Mouse (Mus musculus) adrenal gland, postnatal 25 days (tissue): ENCODE data around the gene Evi2b. TPM values are rescaled to one million over a fixed set of nuclear protein-coding genes. Genes with fewer than 3 reads are reported as not detected.

Source experiments
- DNase-seq: peaks from one replicate; pipeline ENCODE4 v3.0.0; 2021; ENCODE audit warnings: mixed read lengths
- long read RNA-seq: library from polyadenylated mRNA; stranded (forward); transcript quantifications from one replicate; pipeline ENCODE4 v2.0.0, GENCODE M21; 2021
- total RNA-seq: library from RNA; stranded (reverse); gene quantifications from 2 replicates; pipeline ENCODE4 v1.2.3, GENCODE M21; 2021

Gene Evi2b
- 1.0 and 1.5 TPM in 2 replicates for total RNA-seq
- long read RNA-seq, result 0 reads

DNA sequence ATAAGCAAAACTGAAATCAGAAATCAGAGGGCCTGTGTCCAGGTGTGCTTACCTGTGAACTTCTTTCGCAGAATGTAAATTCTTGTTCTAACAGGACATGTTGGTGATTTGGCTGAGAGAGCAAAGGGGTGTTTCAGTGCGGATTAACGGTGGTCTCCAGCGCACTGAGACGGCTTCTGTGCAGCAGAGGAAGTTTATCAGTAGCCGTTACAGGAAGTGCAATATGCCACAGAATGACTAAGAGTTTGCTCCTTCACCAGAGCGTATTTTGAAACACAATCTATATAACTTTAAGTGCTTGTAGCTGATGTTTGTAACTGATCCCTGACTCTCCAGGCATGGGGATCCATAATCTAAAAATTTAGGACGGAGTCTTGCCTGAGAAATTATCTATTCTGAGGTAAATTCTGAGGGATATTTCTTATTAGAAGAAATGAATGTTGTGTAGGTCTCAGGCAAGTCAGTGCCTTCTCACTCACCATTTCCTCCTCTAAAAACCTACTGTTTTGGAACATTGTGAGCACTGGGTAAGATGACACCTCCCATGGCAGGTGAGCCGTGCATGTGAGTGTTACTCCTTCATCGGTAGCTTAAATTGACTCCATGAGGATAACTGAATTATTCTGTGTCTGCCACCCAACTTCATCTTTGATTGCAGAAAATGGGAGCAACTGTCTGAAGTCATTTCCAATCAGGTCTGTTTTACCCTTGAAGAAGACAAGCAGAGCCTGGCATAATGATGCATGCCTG is at the start of gene Evi2b:
Gene Evi2b (minus strand): TSS at position 203 of the 750 bp plus-strand sequence.
- no peak for DNase-seq

DNA sequence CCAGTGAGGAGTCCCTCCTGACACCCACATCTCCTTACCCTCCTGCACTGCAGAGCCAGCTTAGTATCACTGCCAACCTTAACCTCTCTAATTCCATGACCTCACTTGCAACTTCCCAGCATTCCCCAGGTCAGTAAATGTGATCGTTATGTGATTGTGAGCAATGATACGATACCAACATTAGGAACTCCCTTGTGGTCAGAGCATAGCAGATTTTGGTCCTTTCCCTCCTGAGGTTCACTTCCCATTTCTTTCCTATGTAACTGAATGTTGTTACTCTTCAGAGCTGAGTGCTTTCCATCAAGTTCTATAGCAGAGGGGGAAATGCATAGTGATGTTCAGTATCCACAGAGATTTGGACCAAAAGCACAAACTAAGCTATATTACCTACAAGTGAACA is 46.8 kb upstream of the Evi2b start:
- no peak for DNase-seq

DNA sequence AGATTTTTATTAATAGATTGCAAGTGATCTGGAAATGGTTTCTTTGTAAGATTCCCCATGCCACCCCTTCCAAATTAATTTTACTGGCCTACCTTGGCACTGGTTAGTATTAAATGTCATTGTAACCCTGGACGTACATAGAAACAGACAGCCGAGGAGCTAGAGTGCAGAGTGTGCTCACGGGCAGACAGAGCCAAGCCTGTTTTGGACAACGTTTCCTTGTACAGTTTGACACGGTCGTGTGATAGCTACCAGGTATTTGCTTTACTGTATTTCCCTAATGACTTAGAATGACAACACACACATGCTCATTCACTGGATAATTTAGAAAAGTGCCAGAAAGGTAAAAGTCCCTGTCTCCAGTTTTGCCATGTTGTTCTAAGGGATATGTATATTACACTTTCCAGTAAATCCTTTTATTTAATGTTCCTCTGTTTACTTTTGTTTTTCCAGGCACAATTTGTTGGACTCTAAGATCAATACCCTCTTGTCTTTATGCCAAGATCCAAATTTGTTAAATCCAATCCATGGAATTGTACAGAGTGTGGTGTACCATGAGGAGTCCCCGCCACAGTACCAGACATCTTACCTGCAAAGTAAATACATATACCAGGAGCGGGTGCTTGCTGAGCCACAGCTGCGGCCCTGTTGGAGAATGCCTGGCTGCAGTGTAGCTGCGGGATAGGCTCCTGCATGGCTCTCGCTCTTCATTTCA is 44.8 kb upstream of the Evi2b start:
- DNase-seq, result no peak

DNA sequence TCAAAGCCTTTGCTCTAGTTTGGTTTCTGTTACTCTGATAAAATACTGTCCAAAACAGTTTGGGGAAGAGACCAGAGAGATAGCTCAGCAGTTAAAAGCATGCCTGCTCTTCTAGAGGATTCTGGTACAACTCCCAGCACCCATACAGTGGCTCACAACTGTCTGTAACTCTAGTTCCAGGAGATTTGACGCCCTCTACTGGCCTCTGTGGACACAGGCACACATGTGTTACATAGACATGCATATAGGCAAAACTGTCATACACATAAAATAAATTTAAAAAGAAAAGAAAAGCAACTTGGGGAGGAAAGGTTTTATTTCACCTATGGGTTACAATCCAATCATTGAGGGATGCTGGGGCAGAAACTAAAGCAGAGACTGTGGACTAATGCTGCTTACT is 43.4 kb upstream of the Evi2b start:
- no peak for DNase-seq

DNA sequence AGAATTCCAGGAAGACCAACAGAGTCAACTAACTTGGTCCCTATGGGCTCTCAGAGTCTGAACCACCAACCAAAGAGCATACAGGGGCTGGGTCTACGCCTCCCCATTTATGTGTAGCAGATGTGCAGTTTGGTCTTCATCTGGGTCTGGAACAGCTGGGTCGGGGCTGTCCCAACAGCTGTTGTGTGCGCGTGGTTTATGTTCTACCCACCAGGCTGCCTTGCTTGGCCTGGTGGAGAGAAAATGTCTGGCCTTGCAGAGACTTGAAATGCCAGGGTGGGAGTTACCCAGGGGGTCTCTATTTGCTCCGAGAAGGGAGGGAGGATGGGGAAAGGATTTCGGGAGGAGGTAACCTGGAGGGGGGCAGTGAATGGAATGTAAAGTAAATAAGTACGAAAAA is 39.9 kb upstream of the Evi2b start:
- no peak for DNase-seq

DNA sequence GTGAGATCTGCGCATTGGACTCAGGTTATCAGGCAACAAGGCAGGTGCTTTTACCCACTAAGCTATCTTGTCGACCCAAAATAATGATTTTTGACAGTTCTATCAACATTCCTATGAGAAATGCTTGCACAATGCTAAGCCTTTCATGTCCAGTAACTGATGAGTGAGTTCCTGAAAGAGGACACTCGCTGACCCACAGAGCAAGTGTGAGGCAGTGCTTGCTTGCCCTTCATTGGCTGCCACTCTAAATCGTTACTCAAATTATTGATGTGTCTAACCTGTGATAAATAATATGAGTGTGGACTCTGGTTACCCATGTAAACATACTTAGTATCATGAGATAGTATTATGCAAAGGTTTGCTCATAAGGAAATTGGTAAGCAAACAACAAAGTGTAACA is 37.0 kb upstream of the Evi2b start:
- no peak for DNase-seq

DNA sequence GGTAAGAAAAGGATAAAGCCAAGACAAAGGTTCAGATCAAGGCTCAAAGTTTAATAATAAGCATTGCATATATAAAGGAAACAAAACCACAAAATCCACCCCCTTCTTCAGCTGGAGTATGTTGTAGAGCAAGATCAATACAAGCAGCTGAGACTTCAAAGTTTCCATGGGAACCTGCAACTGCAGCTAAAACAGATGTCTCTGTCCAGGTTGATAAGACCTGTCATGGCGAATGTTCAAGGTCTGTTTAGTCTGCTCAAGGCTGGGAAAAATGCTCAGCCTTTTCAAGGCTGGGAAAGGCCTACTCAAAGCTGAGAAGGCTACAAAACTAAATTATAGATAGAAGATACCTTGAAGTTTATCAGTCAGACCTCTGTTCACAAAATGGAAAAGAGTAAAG is 29.1 kb upstream of the Evi2b start:
- DNase-seq, result no peak

DNA sequence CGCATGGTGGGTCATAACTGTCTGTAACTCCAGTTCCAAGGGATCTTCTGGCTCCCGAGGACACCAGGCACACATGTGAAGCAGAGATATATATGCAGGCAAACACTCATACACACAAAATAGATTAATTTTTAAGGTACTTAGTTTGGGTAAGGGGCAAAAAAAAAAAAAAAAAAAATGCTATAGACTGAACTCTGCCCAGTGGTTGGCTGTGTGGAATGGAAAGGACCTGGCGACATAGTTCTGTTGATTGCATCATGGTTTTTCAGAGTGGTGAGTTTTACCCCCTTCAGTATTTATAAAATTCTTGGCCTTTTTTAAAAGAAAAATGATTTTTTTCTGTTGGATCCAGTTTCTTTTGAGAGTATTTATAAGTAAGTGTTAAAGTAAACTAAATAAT is 12.7 kb upstream of the Evi2b start:
- no peak for DNase-seq

DNA sequence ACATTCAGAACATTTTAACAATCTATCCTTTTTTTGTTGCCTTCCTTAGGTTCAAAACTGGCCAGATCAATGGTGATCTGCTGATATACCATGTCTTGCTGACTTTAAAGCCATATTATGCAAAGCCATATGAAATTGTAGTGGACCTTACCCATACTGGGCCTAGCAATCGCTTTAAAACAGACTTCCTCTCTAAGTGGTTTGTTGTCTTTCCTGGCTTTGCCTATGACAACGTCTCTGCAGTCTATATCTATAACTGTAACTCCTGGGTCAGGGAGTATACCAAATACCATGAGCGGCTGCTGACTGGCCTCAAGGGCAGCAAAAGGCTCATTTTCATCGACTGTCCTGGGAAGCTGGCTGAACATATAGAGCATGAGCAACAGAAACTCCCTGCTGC is 12.0 kb upstream of the Evi2b start:
- no peak for DNase-seq

DNA sequence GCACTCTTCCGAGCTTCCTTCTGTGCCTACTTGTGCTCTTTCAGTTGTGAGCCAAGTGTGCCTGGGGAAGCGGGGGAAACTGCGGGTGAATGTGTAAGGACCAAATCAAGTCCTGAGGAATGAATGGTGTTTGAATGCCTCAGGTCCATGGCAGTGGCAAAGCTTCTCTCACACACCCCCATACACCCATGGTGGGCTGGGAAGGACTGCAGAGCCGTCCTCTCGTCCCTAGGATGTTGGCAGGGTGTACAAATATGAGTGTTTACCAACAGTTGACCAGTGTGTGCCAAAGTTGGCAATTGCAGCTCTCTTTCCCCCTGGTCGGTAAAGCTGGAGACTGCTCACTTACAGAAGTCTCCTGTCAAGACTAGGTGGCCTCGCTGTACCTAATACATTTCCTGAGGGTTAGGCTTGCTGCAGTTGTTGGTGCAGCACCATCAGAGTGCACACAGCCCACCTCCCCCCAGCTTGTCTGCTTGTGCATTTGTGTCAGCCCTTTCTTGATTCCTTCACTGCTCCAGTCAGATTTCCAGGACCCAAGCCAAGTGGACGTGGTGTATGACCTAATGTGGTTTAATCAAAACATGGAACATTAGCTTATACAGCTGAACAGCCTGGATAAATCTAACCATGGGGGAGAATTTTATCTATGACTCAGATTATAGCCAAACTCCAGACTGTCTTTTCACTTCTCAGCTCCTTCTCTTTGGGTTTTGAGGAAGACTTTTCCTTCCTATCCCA is 10.6 kb upstream of the Evi2b start:
- peak; percentile 35 for DNase-seq

DNA sequence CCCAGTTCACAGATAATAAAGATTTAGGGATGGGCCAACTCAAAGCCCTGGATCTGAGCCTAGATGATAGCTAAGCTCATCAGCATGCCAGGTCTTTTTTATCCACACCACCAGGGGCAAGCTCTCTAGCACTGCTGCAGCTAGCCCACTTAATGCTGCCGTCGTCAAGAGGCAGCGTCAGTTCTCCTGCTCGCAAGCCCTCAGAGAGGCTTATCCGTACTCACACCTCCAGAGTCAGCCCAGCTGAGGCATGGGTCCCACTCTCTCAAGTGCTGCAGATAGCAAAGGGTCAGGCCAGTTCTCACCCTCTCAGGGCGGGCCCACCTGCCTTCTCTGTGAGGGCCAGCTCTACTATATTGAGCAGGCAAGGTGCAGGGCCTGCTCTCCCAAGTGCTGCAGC is 9.7 kb upstream of the Evi2b start:
- DNase-seq, result no peak

DNA sequence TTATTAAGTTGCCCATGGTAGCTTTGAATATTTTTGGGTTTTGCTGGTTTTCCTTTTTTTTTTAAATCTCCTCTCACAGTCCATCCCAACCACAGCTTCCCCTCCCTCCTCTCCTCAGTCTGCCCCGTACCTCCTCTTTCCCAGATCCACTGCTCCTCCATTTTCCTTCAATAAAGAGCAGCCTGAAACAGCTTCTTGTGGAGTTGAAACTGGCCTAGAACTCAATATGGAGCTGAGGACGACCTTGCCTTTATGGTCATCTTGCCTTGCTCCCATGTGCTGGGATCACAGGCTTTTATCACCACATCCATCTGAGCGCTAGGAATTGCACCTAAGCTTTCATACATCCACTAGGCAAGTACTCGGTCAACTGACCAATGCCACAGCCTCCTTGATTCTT is 7.9 kb upstream of the Evi2b start:
- no peak for DNase-seq

DNA sequence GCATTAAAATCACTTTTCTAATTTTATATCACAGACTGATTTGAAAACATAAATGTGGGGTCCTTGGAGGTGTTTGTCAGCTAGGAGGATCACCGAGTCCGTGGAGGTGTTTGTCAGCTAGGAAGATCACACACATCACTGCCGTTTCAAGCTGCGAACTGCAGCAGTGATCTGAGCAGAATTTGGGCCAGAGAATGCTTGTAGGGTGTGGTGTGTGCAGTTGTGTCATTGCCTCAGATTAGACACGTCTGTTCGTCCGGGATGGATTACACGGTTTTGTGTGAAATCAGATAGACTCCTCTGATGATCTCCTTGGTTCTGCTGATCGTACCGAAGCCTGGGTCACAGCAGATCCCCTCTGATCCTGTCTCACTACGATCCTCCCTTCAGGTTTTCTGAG is 7.2 kb upstream of the Evi2b start:
- DNase-seq, result no peak

DNA sequence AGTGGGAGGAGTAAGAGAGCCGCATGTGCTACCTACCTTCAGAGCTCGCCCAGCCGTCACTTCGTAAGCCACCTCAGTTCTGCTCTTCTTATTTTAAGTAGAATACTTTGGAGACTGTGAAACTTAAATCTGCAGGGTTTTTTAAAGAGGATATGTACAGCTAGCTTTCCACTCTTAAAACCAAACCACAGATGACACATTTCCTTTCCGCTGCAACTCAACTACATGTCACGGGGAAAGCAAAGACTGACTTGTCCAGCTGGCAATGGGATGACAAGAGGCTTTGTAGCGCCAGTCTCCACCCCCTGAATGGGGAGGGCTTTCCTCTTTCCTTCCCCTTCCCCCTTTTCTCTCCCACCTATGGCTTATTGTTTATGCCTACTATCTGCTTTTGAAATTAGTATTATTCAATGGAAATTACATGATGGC is 6.8 kb upstream of the Evi2b start, which contains the start of the genes Evi2 and Evi2a:
Gene Evi2 (minus strand): TSS at position 257 of the 429 bp plus-strand sequence.
Gene Evi2a (minus strand): TSS at position 277 of the 429 bp plus-strand sequence.
- no peak for DNase-seq

DNA sequence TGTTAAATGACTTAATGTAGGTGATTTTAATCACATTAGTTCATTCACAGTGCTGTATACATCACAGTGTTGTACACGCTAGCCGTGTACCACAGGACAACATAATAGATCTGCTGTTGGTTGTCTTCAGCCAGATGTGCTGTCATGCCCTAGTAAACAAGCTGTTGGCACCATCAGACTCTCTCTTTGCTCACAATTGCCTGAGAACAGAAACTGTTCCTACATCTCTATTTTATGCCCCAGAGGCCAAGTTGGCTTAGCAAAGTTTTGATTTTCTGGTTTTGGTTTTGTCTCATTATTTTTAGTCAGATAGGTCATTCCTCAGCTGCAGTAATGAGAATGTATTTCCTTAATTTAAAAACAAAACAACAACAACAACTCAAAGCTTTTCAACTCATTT is 6.2 kb upstream of the Evi2b start:
- no peak for DNase-seq

DNA sequence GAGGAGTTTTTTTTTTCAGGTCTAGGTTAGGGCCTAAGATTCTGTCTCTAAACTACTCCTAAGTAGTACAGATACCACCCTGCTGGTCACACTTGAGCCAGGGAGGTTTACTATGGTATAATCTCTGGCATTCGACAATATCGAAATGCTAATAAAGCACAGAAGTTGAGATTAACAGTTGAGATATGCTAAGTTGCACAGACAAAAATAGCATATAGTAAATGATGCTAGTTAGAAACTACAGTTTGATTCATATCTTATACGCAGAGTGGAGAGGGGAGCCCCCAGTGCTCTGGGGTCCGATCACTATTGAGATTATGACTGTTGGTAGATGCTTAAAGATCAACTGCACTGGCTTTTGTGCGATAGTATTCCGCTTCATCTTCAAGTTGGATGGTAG is 5.7 kb upstream of the Evi2b start:
- no peak for DNase-seq

DNA sequence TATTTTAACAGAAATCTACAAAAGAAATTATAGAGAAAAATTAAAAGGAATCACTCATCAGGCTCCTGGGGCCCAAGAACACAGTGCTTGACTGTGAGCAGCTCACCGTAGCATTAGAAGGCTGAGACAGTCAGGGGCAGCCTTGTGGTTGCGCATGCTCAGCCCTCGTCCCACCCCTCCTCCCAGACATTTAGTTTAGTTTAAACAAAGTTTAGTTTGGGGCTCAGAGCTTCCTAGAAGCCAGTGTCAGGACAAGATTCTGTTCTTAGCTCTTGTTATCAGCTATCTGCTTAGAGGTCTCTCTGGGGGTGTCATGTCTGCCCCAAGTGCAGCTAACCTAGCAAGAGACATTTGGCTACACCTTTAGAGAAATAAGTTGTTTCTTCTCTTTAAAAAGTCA is 5.0 kb upstream of the Evi2b start:
- DNase-seq, result no peak

DNA sequence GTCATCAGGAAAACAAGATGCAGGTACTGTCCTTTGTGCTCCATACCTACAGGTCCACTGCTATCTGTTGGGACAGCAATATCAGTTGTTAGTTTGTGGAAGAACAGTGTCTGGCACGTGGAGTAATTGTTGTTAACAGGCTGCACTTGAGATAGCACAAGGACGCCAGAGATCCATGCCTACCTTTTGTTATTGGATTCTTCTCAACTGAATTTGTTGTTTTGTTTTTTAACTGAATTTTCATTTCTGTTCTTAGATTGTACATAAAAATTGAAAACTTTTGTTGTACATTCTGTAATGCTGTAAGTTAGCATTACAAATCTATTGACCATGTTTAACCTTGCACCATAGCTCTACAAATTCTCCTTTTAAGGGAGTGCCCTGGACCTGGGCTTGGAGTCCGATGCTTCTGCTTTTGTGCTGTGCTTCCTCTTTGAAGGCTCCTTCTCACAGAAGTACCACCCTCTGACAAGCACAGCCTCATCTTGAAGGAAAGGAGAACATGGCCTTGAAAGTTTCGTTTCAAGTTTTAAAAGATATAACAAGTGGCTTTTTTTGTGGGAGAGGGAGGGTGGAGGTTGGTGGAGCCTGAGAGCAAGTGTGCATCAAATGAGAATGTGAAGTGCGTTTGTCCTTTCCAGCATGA is 4.3 kb upstream of the Evi2b start:
- DNase-seq, result no peak

DNA sequence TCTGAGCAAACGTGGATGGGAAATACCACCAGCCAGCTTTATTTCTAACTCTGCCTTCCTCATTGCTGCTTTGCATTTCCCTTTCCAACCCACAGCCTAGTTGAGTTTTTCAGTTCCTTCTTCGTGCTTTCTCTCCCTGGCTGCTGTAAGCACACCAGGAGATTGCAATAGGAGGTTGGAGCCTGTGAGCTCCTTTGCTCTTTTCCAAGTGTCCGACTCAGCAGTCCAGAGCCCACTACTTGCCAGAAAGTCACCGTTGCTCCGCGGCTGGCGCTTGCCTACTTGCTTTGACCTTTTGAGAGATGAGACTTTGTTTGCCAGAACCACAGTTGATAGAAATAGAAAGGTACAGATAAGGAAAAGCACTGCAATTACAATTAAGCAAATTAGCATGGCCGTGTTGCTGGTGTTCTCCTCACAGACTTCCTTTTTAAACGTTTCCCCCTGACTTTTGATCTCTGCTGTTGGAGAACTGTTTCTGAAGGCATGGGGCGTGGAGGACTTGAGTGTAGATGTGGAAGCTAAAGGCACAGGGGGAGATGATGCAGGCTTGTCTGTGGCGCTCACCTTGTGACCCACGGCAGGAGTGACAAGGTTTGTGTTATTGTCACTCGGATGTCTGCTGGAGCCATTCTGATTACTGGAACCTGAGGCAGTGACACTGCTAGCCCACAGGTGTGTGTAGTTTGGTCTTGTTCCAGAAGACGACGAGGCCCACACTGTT is 3.6 kb upstream of the Evi2b start:
- DNase-seq, result no peak

DNA sequence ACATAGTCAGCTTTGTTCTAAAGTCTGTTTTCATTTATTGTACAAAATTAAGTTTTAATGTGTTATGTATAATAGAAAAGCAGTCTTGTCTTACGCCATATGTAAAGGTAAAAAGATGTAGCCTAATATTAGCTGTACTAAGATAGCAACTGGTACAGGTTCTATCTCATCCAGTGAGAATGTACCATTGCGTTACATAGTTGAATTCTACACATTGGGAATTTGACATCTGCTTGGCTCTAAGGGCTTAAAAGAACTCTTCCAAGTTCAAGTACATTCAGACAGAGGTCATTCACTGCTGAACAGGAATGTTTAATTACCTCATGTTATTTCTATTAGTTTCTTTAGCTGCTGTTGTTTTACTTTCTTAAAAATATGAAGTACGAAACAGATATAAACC is 3.0 kb upstream of the Evi2b start:
- DNase-seq, result no peak

DNA sequence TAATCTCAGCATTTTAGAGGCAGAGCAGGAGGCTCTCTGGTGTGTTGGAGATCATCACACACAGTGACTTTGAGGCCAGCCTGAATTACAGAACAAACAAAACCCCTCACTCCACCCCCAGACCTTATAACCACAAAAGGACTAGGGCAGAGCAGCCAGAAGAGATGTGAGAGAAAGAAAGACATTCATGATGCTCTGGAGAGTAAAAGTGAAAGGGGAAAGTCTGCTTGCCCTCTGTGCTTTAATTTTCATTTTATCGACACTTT is 681 bp upstream of the Evi2b start:
- DNase-seq, result no peak

DNA sequence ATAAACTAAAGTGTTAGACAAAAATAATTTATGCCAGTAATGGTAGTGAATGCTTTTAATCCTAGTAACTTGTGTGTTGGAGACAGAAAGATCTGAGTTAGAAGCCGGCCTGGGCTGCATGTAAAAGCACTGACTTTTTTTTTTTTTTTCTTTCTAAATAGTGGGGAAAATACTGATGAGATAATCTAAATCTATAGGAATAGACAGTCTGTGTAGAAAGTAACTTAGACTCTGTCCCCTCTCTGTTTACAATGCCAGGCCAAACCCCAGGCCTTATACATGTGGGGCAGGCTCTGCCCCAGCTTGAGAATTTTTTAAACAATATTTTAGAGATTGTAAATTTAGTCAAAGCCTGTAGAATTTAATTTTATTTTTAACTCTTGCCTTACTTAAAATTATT is 618 bp downstream of the Evi2b start:
- DNase-seq, result no peak
